Mouse (Mus musculus) adrenal gland (tissue): ENCODE measurements at regions not wholly inside any gene's neighbourhood (a gene's known extent, or its start where the extent isn't known, plus 50 kb on each side); places are given as distances from the start of the nearest gene placed in this dataset.

Experiments used
- intact Hi-C: fragments of 180-260 bp; cut with DNase I; formaldehyde crosslinking; loops from one replicate; pipeline ENCODE4 v1.15.1; 2025
- microRNA-seq, 2 experiments: library from miRNA; unstranded; fragments of <30 nt; microRNA quantifications; one replicate each; pipeline ENCODE4; 2019

DNA sequence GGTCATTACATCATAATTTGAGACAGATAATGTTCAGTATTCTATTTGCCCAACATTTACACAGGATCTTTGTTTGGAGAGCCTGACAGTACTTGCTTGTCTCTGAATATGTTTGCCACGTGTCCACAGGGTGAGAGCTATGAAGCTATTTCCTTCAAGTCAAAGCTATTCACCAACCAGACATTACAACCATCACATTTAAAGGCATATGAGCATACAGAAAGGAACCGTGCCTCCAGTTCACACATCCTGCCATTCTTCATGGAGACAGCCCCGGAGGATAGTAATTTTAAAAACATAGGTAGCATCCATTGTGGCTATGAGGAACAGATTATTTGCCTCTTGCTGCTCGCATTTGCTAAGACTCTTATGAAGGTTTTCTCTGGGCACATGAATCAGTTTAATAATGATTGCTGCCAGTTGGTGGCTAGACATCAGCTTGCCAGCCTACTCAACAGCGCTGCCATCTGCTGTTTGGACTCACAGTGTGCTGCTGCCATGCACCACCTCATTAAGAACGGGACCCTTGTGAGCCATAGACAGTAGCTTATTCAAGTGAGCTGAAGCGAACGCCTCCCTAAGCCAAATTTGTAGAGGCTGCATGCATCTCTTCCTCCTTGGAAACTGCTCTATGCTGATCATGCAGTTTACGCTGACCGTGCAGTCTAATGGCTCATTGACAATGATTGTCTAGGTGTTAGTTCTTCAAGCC is 126.5 kb upstream of the Ccdc54 start:
- intact Hi-C loops = no loop called here

- intact Hi-C loops = no loop called here
Observed at GRCm38 (mm10) chr16:50709727-50710126, 118.8 kb upstream of the Ccdc54 start.

DNA sequence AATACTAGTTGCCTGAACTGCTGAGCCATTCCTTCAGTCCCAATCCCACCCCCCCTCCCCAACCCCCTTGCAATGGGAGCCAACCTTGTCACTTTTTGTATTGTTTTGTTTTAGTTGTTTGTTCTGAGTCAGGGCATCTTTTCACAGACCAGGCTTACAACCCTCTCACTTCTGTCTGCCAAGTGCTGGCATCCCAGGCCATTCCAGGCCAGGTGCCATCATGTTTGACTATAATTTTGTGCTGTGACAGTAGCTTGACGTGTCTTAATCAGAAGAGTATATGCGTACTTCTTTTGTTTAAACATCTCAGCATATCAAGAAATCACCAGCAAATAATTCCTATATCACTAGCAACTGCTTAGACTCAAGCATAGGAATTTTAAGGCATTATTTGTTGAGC is 117.0 kb upstream of the Ccdc54 start:
- intact Hi-C loops = no loop called here

GRCm38 (mm10) chr16:50705921-50706320 is 115.0 kb upstream of the Ccdc54 start:
- intact Hi-C loops = no loop called here

GRCm38 (mm10) chr16:50700811-50701517 is 110.0 kb upstream of the Ccdc54 start:
- intact Hi-C loops = no loop called here

GRCm38 (mm10) chr16:50700123-50700522 is 109.2 kb upstream of the Ccdc54 start:
- intact Hi-C loops = no loop called here

DNA sequence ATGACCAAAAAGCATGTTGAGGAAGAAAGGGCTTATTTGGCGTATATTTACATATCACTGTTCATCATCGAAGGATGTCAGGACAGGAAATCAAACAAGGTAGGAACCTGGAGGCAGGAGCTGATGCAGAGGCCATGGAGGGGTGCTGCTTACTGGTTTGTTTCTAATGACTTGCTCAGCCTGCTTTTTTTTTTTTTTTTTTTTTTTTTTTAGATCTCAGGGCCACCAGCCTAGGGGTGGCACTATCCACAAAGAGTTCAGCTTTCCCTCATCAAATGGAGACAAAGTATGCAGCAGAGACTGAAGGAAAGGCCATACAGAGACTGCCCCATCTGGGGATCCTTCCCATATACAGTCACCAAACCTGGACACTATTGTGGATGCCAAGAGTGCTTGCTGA is 106.8 kb upstream of the Ccdc54 start:
- intact Hi-C loops = no loop called here

DNA sequence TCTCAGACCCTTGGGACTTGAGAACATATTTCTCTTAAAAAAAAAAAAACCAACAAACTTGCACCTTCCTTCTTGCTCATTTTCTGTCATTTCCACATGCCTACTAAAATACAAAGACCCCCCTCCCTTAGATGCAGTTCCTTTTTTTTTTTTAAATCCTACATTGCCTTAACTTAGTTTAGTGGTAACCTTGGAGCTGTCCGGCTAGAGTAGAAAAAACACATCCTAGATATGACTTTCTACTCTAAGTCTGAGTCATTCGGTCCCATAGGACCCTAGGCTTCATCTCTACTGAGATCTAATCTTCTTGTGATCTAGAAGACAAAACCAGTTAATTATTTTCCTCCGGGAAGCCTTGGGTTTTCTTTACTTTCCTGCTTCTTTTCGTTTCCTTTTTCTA is 105.1 kb upstream of the Ccdc54 start:
- intact Hi-C loops = no loop called here

DNA sequence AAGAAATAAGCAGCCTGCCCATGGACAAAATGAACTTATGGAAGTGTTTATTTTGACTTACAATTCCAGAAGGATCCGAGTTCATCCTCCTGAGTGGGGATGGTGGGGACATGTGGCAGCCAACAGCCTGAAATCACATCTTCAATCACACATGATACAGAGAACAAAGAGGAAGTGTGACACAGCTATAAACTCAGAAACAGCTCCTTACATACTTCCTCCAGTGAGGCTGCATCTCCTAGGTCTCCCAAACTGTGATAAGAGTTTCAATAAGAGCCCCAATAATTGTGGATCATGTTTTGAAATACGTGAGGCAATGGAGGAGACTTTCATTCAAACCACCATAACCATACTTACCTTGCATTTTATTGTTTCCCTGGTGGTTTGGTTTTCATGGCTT is 103.1 kb upstream of the Ccdc54 start:
- intact Hi-C loops = no loop called here

DNA sequence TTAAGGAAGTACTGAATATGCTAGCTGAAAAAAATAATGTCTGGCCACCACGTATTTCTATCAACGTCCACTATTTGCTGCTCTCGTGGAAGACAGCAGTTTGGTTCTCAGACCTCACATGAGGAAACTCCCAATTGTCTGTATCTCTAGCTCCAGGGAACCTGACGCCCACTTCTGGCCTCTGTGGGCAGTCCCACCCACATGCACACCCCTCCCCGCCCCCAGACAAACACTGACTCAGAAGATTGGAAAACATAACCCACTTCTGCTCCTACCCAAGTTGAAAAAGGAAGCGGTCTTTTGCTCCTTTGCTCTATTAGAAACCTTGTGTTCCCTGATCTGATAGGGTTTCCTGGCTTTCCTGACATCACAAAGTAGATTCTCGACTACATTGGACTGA is 99.9 kb upstream of the Ccdc54 start:
- intact Hi-C loops = no loop called here

- intact Hi-C loops = loop anchor here (5.0 kb wide), 1 partner anchor 152 kb away; no protein-coding TSS in a partner anchor
Observed at GRCm38 (mm10) chr16:50689525-50689924, 98.6 kb upstream of the Ccdc54 start.

DNA sequence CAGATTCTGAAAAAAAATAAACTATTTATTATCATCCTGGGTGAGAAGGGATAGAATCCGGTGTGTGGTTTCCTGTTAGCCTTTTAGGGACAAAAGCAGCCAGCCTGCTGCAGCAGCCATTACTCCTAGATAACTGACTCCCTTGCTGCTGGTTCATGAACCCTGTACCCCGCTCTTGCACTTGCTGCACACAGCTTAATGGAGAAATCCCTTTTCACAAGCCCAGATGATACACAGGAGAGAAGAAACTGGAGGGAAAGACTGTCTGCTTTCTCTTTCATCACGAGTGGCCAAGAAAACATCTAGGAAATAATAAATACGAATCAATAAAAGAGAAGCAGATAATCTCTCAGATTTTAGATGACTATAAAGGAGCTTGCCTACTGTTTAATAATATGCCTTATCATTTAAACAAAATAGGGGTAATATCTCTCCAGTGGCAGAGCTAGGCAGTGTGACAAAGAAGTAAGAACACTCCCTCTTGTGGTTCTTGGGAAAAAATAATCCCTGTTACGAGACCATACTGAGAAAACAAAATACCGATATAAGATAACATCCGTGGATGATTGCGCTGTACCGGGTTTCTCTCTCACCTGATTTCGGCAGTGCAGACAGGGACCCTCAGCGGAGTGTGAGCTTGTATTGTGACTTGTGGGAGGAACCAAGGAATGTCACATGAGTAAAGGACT is 98.0 kb upstream of the Ccdc54 start:
- intact Hi-C loops = loop anchor here (5.0 kb wide), 1 partner anchor 152 kb away; no protein-coding TSS in a partner anchor

DNA sequence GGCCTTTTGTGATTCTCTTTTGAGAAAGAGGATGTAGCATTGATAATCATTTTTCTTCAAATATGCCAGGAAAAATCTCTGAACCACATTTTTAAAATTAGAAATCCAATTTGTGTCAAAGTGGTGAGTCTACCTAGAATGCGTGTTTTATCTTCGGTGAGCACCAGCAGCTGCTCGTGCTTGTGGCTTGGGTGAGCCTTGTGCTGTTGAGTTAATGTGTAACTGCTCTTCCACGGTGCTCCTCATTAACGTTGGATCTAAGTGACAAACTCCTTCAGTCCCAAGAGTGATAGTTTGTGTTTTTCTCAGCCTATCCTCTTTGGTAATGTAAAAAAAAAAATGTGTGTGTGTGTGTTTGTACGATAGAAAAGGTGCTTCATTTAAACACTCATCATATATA is 88.7 kb upstream of the Ccdc54 start:
- intact Hi-C loops = no loop called here

DNA sequence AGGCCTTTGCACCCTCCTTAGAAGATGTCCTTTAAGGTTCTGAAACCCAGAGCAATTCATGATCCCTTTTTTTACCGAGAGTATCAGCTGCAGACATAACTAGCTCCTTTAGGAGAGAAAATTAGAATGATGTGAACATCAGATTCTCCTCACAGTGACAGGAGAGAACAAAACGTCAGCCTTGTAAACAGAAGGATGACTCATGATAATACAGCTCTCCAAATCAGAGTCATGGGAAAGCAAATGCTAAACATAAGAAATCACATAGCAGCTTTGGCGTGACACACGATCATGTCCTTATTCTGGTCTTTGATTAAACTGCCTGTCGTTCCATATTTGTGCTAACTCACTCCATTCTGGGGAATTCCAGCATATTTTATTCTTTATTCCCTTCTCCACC is 82.4 kb upstream of the Ccdc54 start:
- intact Hi-C loops = no loop called here

- intact Hi-C loops = no loop called here
Observed at GRCm38 (mm10) chr16:50672713-50673112, 81.8 kb upstream of the Ccdc54 start.

- intact Hi-C loops = no loop called here
Observed at GRCm38 (mm10) chr16:50671170-50671569, 80.2 kb upstream of the Ccdc54 start.

- intact Hi-C loops = no loop called here
Observed at GRCm38 (mm10) chr16:50664240-50664639, 73.3 kb upstream of the Ccdc54 start.

Small RNAs in the stretch of these regions (microRNA-seq; reads per million reads assigned to microRNA genes)
- gene Mir6363 = 0 reads per million in 2 experiments
